Mouse (Mus musculus) ES-Bruce4 (cell line): Measurements from ENCODE around the gene Cadps.

ENCODE experiments used
- CTCF ChIP-seq: IDR thresholded peaks from one replicate; pipeline ENCODE4 v1.8.1; 2011; ENCODE audit warnings: low read depth, low read length
- EP300 ChIP-seq: IDR thresholded peaks from 2 replicates; pipeline ENCODE4 v1.6.1; 2011; ENCODE audit warnings: low read depth, low read length; ENCODE audit not compliant: insufficient read depth
- POLR2A ChIP-seq: IDR thresholded peaks from one replicate; pipeline ENCODE4 v1.8.1; 2011; ENCODE audit warnings: low read length; ENCODE audit not compliant: insufficient read depth

- TF ChIP-seq CTCF (no peak), EP300 (no peak), POLR2A (no peak)
Measured at GRCm38 (mm10) chr14:12722452-12723194, 100.3 kb downstream of the Cadps start.
